Mouse (Mus musculus): ENCODE measurements around the gene Cd300ld4.
A peak's percentile ranks its signal among the peaks of the same experiment; 100 is the strongest.
"Not testable (repeated sequence)": the region's sequence is repeated elsewhere in the genome, so short reads cannot be mapped to it uniquely, and the experiment has no call there.

Cd300ld4 gene

DNA sequence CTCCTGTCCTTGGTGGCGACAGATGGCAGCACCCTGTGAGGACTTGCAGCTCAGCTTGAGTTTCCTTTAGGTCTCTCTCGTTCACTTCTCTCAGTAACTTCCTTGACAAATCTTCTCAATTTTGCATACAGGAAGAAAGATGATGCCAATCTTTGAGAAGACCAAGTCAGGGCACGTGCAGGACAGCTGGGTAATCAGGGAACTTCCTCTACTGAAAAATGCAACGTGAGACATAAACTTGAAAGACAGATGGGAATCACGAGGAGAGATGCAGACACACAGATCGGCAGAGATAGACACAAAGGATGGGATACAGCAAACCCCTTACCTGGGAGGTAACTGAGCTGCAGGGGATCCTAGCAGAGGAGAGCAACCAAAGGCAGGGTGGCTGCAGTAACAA, at the start of gene Cd300ld4:
Gene Cd300ld4, minus strand, starts transcription at position 101 of the 400 bp plus-strand sequence.
- not testable (repeated sequence) for DNase-seq (ENCODE audit: low read depth)

DNA sequence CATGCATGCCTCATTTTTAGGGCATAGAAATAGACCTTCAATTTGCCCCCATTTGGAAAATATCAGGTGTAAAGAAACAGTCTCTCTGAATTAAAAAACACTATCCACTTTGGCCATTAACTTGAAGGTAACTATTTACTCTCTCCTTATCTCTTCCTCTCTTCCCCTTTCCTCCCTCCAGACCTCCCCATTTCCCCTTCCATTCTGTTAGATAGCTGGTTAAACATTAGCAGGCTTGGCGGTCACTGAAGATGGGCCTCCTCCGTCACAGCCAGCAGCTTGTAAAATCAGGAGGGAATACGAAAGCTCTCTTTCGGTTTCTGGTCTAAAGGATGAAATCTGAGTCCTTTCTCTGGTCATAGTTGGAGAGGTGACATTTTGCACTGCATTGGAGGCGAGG, 49.0 kb upstream of the Cd300ld4 start:
- DNase-seq (ENCODE audit: low read depth) = no peak

DNA sequence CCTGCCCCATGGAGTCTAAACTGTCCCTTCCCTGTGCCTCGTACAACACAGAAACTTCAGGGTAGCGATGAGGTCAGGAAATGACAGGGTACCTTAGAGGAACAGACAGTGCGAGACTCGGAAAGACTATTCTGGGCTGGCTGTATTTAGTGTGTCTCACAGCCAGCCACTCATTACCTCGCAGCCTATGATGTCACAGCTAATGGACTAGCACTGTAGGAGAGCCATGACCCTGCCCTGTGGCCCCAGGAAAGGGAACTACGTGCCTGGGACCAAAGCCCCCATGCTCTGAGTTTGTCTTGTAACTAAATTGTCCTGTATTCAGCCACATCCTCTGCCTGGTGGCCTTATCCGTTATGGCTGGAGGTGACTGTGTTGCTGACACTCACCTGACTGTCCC, 48.6 kb upstream of the Cd300ld4 start:
- no peak for DNase-seq (ENCODE audit: low read depth)

DNA sequence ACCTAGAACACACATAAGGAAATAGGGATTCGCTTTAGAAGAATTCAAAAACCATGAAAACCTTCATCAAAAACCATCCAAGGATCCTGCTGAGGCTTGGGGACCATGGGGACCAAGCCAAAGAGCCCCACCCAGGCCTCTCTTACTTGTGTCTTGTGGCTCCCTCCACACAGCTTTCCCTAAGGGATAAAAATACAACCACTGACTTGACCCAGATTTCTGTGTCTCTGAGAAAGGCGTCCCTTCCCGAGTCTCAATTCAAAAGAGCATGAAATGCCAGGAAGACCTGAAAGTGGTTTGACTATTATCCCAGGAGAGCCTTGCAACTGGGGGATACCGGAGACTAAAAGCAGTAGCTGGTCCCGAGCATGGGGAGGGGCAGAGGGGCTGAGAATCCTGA, 46.2 kb upstream of the Cd300ld4 start:
- DNase-seq (ENCODE audit: low read depth) = no peak

DNA sequence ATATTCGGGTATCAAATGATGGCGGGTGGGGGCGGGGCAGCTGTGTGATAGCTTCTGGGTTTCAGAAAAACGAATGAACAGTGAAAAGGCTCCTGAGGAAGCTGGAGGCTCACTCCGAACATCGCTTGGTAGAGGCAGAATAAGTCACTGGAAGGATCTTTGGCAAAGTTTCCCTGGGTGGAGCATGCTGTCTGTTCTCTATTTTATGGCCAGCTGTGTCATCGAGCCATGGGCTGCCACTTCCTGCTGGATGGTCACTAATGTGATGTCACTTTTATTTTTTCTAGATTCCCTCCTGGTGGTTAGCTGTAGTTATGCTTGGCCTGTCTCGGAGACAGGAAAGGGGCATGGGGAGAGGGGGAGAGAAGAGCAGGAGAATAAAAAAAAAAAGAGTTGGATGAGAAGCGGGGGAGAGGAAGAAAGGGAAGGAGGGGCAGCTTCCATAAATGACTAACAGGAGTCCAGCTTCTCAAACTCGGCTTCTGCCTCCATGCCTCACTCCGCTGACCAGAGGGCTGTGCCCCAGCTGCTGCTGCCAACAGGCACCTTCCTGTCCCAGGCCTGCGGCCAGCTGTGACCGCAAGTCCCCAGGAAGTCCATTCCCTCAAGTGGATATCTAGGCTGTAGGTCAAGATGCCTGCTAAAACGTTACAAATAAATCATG, 45.0 kb upstream of the Cd300ld4 start:
- DNase-seq (ENCODE audit: low read depth) = no peak

DNA sequence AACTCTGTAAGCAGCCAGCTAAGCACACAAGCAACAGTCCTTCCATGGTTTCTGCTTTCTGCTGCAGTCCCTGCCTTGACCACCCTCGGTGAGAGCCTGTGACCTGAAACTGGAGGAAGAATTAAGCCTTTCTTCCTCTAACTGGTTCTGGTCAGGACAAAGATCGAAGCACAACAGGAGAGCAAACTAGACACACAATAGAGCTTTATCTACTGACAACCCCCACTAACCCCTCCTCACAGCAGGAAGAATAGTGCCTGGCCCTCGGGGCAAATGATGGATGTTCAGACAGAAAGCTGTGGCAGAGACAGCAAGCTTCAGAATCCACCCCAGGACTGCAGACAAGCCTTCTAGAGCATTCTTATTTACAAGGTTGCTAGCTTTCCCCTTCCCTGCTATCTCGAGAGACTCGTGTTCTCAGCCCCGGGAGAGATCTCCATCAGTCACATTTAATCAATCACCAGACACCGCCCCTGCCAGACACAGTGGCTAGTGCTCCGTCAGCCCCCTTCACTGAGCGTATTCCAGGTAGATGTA, 44.3 kb upstream of the Cd300ld4 start:
- DNase-seq (ENCODE audit: low read depth) = no peak

DNA sequence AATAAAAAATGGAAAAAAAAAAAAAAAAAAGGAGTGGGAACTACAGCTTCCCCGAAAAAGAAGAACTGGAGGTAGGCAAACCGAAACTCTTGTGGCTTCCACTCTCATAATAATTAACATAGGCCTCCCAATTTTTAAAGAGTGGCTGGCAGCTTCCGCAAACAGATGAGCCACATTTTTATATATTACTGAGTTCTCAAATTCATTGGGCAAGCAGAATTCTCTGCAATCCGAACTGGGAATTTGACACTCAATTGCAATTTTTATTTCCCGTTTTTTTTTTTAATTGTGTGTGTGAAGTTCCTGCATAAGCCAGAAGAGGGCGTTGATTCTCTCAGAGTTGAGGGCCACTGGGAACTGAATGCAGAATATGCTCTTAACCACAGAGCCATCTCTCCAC, 40.0 kb upstream of the Cd300ld4 start:
- DNase-seq (ENCODE audit: low read depth) = no peak

DNA sequence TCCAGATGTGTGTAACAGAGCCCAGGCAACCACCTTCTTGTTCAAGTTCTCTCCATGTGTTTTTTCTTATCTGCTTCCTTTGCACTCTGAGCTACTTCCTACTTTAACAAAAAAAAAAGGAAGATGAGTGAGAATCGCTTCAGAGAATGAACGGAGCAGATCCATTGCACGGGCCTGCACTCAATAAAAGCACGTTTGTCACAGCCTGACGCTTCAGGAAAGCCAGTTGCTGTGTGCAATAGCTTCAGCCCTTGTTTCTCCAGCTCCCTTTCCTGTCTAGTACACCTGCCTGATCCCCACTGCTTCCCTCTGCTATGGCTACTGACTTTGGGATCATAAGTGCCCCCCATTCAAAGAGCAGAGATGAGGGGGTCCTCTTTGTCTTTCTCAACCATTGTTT, 35.3 kb upstream of the Cd300ld4 start, which contains the start of gene Cd300e:
Gene Cd300e, minus strand, starts transcription at position 101 of the 400 bp plus-strand sequence.
- DNase-seq (ENCODE audit: low read depth) = no peak

DNA sequence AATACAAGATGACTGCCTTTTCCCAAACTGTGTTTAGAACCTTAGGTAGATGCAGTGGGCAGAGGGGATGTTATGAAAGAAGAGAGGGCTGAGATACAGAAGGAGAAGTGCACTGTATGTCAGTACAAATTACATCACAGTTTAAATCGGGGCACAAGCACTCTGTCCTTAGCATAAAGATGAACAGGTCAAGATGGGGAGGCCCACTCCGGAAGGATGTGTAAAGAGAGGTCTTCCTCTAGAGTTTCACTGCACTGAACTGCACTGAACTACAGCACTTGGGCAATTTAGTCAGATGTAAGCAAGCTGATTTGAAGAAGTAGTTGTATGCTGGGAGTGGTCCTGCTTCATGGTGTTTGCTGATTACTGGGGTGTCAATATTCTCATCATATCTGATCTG, 33.0 kb upstream of the Cd300ld4 start:
- no peak for DNase-seq (ENCODE audit: low read depth)

DNA sequence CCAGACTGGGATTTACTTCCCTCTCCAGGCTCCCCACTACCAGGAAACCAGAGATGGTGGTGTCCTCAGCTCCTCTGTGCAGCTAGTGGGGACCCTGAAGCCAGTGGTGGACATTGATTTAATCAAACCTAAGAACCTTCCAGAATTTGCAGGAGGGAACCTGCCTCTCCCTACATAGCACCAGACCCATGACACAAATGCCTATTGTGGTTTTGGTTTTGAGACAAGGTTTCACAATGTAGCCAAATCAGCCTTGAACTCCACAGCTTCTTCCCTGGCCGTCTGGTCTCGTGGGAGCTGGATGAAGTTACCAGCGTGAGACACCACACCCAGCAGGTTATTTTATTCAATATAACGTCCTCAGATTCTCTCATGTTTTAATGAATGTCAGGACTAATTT, 31.9 kb upstream of the Cd300ld4 start:
- DNase-seq (ENCODE audit: low read depth) = no peak

DNA sequence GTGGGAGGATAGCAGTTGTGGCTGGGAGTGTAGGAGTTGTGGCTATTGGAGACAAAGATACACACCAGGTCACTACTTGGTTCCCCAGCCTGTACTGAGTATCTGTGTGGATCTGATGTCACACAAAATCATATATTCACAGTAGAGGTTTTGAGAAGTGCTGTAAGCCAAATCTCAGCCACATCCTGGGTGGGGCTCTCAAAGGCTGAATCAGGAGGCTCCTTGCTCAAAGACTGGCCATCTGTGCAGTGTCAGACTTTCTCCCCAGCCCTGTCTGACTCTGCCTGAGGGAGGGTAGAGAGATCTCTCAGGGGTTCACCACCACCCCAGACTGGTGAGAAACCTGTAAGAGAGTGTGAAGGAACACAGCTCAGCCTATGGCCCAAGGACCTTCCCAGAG, 27.7 kb upstream of the Cd300ld4 start:
- no peak for DNase-seq (ENCODE audit: low read depth)

DNA sequence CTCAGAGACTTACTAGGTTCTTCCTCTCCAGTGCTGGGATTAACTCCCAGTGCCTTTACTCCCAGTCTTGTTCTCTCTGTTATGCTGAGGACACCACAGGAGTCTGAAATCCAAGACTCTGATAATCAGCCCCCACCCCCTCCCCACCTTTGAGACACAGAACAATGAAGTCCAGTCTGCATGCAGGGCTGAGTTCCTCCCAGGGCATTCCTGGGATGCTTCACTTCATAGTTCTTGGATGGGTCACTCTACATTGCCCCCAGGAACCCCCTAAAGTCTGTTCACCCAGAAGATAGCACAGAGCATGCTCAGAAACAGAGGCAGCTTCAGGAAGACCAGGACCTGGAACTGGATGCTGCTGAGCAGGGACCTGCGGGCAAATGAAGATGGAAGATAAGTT, 26.2 kb upstream of the Cd300ld4 start:
- DNase-seq (ENCODE audit: low read depth) = no peak

DNA sequence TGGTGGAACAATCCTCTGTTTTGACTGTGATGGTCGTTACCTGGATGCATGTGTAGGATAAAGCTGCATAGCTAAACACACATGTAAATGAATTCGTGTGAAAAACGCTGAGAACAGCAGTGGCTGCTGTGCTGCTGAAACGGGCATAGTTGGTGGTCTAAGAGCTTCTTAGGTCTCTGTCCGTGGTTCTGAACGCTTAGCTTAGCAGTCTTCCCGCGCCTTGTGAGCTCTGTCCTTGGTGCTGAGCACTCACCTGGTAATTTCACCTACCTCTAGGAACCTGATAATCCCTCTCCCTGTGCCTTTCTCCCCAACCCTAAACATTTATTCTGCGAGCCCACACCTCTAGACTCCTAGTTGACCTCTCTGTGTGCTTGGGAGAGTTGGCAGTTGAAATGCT, 25.4 kb upstream of the Cd300ld4 start:
- DNase-seq (ENCODE audit: low read depth) = peak; percentile 30

DNA sequence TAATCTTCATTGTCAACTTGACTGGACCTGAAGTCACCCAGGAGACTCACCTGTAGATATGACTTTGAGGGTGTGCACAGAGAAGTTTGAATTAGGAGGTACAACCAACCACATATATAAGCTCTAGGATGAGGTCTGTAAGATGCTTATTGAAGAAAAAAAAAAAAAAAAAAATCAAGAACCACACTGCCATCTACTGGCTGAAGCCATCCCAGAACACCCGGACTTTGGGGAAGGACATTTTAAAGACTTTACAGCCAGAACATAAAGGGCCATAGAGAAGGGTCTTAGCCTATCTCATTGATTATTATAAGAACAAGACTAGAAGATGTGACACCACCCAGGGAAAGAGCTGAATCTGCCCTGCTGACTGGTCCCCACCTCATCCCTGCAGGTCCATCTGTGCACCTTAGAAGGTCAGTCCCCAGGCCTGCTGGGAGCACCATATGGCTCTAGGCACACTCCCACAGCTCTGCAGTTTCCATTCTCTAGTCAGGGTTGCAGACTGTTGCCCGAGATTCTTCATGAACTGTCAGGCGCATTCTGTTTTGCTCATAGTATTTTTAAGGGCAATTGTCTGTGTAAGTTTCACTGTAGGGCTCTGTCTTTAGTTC, 22.6 kb upstream of the Cd300ld4 start:
- no peak for DNase-seq (ENCODE audit: low read depth)

DNA sequence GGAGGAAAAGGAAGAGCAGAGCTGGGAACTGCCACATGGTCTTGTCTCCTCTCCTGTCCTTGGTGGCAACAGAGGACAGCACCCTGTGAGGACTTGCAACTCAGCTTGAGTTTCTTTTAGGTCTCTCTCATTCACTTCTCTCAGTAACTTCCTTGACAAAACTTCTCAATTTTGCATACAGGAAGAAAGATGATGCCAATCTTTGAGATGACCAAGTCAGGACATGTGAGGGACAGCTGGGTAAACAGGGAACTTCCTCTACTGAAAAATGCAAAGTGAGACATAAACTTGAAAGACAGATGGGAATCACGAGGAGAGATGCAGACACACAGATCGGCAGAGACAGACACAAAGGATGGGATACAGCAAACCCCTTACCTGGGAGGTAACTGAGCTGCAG, 21.4 kb upstream of the Cd300ld4 start, which contains the start of gene Cd300ld3:
Gene Cd300ld3, minus strand, starts transcription at position 151 of the 400 bp plus-strand sequence.
- no peak for DNase-seq (ENCODE audit: low read depth)

DNA sequence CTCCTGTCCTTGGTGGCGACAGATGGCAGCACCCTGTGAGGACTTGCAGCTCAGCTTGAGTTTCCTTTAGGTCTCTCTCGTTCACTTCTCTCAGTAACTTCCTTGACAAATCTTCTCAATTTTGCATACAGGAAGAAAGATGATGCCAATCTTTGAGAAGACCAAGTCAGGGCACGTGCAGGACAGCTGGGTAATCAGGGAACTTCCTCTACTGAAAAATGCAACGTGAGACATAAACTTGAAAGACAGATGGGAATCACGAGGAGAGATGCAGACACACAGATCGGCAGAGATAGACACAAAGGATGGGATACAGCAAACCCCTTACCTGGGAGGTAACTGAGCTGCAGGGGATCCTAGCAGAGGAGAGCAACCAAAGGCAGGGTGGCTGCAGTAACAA, 10.9 kb upstream of the Cd300ld4 start, which contains the start of gene Cd300ld5:
Gene Cd300ld5, minus strand, starts transcription at position 101 of the 400 bp plus-strand sequence.
- DNase-seq (ENCODE audit: low read depth) = not testable (repeated sequence)

DNA sequence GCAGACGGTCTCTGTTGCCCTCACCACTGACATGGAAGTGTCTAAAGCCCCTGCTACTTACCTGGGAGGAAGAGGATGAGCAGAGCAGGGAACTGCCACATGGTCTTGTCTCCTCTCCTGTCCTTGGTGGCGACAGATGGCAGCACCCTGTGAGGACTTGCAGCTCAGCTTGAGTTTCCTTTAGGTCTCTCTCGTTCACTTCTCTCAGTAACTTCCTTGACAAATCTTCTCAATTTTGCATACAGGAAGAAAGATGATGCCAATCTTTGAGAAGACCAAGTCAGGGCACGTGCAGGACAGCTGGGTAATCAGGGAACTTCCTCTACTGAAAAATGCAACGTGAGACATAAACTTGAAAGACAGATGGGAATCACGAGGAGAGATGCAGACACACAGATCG, 10.7 kb downstream of the Cd300ld4 start, which contains the start of gene Cd300ld2:
Gene Cd300ld2, minus strand, starts transcription at position 101 of the 400 bp plus-strand sequence.
- not testable (repeated sequence) for DNase-seq (ENCODE audit: low read depth)

DNA sequence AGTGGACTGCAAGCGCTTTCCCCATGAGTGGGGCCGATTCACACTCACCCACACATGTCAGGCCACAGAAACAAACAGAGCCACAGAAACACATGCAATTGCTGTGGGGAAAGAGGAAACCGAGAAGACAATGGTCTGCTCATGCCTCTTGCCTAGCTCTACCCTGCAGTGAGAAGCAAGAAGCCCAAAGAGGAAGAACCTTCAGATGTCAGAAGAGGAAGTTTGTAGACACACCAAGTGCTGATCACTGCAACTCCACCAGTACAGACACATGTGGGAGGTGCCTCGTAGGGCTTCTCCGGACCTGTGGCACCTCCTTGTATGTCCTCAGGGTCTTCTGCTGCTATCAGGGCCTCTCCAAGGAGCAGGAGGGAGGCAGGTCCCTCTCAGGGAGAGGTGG, 22.7 kb downstream of the Cd300ld4 start:
- DNase-seq (ENCODE audit: low read depth) = no peak

DNA sequence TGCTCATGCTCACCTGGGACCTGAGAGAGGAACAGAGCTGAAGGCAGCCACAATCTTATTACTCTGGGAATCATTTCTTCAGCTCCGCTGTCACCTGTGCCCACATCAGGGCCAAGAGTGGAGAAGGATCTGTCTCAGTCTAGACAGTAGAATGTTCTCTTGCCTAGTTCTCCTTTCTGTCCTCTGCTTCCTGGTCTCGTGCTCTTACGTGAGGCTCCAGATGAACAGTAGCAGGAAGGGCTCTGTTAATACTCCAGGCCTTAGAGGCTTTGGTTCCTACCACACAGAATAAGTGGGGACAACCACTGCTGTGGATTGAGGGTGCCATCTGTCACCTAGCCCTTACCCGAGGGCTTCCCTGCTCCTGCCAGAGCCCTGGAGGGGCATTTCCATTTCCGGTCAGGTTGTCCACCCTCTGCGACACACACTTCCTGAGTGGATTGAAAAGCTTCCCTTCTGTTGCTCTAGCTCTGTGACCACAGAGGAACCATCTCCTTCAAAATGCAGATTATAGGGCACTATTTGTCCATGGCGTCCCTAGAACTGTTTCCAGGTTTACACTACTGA, 25.3 kb downstream of the Cd300ld4 start, which contains the start of gene Cd300c2:
Gene Cd300c2, minus strand, starts transcription at position 407 of the 567 bp plus-strand sequence.
- DNase-seq (ENCODE audit: low read depth) = no peak

DNA sequence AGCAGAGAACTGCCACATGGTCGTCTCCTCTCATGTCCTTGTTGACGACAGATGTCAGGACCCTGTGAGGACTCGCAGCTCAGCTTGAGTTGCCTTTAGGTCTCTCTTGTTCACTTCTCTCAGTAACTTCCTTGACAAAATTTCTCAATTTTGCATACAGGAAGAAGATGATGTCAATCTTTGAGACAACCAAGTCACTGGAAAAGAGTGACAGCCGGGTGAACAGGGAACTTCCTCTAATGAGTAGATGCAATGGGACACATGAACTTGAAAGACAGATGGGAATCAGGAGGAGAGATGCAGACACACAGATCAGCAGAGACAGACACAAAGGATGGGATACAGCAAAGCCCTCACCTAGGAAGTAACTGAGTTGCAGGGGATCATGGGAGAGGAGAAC, 37.0 kb downstream of the Cd300ld4 start, which contains the start of gene Cd300ld:
Gene Cd300ld, minus strand, starts transcription at position 130 of the 400 bp plus-strand sequence.
- DNase-seq (ENCODE audit: low read depth) = no peak

DNA sequence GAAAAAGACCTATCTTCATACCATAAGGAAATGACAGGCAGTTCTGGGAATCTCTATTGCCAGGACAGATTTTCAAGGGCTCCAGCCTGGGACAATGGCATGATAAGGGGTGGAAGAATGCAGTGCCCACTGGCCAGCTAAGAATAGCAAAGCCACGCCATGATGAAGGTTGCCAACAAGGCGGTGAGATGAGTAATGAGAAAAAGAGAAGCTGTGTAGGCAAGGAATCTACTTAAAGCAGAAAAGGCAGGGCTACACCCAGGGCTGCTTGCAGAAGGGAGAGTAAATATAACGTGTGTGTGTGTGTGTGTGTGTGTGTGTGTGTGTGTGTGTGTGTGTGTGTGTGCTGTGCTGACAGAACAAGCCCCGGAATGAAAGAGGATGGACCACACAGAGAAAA, 44.9 kb downstream of the Cd300ld4 start:
- DNase-seq (ENCODE audit: low read depth) = no peak

DNA sequence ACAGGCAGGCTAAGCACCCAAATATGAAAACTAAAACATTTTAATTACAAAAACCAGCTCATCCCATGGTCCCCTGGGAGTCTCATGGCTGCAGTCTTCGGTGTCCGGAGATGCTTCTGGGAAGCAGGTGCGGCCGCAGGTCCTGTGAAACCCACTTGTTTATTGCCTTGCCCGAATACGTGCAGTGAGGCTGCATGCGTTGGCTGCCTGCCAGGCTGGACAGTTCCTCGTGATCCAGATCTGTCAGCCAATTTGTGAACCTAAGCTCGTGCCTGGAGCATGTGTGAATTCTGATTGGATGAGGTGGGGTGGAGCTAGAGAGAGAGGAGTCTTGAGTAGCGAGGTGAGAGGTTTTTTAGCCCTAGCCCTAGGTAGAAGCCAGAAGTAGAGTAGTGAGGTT, 54.1 kb downstream of the Cd300ld4 start:
- DNase-seq (ENCODE audit: low read depth) = no peak

Data from c-Kit-positive CD71-positive TER-119-negative erythroid progenitor cells, embryonic 14.5 days (primary cell).